Mouse (Mus musculus): ENCODE measurements around the gene Morn1.
A peak's percentile ranks its signal among the peaks of the same experiment; 100 is the strongest.

Morn1 gene

DNA sequence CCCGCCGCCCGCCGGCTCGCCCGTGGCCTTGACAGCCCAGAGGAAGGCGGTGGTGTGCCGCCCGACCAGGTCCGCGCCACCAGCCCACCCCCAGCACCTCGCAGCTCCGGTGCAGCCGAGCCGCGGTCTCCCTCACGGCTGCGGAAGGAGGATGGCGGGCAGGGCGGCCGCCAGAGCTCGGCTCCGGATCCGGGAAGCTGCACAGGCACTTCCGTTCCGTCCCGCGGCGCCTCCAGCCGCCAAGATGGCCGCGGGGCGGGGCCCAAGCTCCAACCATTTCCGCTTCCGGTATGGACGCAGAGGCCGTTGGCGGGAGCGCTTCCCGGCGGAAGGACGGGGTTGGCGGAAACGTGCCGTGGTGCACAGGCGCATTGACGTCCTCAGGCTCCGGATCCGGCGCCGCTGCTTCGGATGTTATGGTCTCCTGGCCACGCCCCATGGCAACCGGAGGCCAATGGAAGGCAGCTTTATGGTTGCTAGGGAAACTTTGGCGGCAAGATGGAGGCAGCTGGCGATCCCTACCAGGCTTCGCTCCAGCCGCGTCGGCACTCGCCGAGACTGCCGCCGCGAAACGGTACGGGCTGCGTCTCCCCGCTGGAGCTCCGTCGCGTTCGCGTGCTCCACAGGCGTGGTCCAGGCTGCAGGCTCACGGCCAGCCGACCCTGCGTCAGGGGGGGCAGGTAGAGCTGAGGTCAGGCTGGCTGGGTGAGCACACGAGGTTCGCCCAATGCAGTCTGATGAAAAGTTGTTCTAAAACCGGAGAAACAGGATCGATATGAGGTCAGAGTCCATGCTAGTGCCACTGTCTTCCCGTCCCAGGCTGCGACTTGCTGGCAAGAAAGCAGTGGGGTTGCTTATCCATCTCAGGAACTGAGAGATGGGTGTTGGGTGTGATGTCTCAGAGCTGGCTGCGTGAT is at the start of gene Morn1, which contains the start of gene Rer1:
TSS of gene Morn1 (plus strand) at position 470 of the 917 bp plus-strand sequence.
TSS of gene Rer1 (minus strand) at position 275 of the 917 bp plus-strand sequence.
- DNase-seq (ENCODE audit: low spot score in 2 of 2) = peak; percentile 100

DNA sequence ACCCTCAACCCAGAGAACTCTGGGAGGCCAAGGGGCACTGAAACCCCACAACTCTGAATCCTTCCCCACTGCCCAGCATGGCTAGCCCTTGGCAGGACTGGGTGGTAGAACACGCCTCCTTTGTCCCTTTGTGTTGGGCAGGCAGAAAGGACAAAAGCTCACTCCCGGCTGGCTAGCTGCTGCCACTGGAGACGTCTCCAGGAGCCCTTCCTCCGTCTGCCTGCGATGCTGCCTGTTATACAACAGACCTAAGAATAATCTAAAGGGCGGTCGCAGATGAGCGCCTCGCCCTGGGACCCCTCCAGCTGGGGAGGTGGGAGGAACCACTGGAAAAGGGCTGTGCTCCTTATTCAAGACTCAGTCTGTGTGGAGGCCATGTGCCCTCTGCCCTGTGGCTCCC is 46.2 kb upstream of the Morn1 start:
- DNase-seq (ENCODE audit: low spot score in 2 of 2) = peak; percentile 61

DNA sequence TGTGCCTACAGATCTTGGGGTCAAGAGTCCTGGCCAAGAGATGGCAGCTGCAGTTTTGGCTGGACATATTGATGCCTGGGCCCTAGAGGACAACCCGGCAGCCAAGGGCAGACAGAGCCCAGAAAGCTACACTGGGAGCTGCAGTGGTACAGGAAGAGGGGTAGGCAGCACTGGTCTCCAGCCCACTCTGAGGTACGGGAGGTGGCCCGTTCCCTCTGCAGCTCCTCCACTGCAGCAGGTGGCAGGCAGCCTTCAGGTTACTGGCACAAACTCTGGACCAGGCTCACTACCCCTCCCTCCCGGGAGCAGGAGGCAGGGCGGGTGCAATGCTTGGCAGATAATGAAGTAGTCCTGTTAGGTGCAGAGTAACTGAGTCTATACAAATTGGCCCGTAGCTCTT is 45.7 kb upstream of the Morn1 start:
- DNase-seq (ENCODE audit: low spot score in 2 of 2) = peak in 1 of 2 experiments; percentile 46

DNA sequence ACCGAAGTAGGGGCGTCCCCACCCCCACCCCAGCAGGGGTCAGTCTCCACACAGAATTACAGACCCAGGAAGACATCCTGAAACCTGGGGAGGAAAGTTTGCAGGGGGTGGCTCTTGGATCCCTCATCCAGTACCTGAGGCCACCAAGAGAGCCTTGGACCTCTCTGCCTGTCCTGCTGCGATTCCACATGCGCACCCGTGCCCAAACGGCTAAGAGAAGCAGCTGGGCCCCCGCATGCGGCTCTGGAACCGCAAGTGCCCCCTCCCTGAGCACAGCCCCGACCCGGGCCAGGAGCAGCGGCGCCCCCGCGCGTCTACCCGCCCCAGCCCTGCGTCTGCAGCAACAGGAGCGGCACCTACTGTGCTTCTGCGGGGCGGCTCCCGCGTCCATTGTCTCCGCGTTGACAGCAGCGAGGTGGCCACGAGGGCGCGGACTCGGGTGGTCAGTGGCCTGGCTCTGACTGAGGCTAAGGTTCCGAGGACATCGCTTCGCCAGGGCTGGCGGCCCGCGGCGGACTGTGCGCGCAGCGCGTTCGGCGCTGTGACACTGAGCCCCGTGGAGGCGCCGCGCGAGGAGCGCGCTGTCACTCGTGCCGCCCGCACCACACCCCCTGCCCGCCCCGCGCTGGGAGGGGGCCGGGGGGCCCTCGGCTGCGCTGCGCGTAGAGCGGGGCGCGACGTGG is 43.6 kb upstream of the Morn1 start:
- peak; percentile 53 to 62 for DNase-seq (ENCODE audit: low spot score in 2 of 2)

DNA sequence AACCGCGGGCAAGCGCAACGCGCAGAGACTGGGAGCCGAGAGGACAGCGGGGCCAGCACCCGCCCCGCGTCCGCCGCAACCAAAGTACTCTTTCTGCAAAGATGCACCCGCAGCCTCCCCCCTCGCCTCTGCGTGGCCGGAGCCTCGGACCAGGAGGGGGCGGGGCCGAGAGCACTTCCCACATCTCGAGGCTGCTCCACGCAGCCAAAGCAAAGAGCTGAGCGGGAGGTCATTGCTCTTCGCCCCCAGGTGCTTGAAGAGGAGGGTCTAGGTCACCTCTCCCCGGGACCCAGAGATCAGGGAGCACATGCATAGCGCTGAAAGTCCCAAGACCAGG is 43.1 kb upstream of the Morn1 start:
- no peak for DNase-seq (ENCODE audit: low spot score in 2 of 2)

DNA sequence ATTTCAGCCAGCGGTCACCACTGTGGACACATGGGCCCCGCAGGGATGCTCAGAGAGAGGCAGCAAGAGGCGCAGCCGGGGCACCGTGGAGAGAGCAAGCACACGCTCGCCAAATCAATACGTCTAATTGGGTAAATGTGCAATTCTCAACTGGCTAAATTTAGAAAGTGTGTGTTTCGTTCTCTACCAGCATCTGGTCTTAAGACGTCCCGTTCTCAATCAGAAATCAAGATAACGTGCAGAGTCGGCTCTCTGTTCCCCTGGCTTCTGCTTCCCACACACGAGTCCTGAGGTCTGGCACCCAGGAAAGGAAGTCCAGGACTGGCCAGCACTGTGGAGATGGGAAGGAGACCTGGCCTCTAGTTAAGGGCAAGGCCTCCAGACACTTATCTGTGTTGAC is 39.7 kb upstream of the Morn1 start:
- DNase-seq (ENCODE audit: low spot score in 2 of 2) = no peak

DNA sequence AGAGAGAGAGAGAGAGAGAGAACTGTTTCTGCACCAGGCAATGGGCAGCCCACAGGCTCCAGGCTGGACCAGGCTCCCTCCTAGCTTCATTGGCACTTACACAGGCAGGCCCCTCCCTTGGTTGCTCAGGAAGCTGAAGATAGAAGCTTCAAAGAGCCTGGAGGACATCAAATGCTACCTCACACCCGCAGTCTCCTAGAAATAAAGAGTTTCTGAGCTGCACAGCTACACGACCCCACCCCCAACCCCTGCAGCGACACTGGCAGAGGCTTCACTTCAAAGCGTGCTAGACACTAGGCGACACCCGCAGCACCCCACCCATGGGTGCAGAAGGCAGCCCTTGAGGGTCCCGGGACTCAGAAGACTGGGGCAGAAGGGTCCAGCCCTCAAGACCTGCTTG is 36.3 kb upstream of the Morn1 start:
- no peak for DNase-seq (ENCODE audit: low spot score in 2 of 2)

DNA sequence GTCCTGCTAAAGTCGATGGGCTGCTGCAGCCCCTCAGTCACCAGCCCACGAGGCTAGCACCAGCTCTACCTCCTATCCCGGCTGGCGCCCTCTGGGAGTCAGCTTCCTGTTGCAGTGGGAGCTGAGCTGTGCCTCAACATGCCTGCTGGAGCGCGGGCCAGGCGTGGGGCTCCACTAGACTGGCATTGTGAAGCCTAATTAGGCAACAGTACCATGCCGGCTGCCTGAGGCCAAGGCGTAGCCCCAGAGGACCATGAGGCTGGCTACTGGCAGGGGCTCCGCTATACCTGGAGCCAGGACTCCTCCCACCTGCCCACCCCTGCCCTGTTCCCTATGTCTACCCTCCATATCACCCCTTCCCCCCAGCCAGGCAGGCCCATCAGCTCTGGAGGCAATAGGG is 29.7 kb upstream of the Morn1 start, which contains the start of gene Plch2:
TSS of gene Plch2 (minus strand) at position 61 of the 400 bp plus-strand sequence.
- DNase-seq (ENCODE audit: low spot score in 2 of 2) = no peak

DNA sequence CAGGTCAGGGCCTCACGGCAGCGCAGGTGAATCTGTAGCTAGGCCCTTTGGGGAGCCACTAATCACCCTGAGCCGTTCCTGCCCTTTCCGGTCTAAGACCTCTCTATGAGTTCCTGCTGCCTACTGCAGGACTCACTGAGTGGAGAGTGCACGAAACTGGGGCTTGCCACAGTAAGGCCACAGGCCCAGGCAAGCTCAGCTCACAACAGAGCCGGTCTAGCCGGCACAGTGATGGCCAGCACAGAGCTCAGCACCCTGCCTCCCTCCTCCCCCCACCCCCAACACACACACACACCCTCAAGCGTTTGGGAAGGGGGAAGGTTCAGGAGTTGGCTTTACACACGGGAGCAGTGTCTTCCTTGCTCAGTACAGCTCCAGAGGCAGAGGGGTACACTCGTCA is 28.1 kb upstream of the Morn1 start:
- no peak for DNase-seq (ENCODE audit: low spot score in 2 of 2)

DNA sequence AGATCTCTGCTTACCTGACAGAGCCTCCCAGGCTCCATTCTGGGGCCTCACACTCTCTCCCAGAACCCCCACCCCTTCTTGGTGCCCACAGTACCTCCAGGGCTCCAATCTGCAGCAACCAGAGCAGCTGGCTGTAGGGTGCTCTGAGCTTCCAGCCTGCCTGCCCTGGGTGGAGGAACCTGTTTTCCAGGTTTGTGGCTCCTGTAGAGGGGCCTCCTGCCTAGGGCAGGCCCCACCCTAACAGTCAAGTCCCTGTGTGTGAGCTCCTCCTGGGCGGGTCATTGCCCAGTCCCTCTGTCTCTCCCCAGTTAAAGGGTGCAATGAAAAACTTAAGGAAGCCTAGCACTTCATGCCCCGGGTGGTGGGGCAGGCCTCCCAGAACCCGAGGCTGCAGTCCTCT is 22.5 kb upstream of the Morn1 start:
- no peak for DNase-seq (ENCODE audit: low spot score in 2 of 2)

DNA sequence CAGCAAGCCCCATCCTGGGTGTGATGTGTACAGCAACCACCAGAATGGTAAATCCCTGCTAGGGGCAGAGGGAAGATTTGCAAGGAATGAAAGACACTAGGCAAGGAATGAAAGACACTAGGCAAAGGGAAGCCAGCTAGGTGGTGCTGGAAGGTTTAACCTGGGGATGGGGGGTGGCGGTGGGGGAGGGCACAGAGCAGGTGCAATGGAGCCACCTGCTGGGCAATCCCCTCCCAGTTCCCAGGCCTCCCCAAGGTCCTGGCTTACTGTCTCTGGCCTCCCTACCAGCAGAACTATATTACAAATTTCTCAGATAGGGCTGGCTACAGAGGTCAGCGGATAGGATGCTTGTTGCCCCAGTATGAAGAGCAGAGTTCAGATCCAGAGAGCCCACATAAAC is 21.9 kb upstream of the Morn1 start:
- no peak for DNase-seq (ENCODE audit: low spot score in 2 of 2)

DNA sequence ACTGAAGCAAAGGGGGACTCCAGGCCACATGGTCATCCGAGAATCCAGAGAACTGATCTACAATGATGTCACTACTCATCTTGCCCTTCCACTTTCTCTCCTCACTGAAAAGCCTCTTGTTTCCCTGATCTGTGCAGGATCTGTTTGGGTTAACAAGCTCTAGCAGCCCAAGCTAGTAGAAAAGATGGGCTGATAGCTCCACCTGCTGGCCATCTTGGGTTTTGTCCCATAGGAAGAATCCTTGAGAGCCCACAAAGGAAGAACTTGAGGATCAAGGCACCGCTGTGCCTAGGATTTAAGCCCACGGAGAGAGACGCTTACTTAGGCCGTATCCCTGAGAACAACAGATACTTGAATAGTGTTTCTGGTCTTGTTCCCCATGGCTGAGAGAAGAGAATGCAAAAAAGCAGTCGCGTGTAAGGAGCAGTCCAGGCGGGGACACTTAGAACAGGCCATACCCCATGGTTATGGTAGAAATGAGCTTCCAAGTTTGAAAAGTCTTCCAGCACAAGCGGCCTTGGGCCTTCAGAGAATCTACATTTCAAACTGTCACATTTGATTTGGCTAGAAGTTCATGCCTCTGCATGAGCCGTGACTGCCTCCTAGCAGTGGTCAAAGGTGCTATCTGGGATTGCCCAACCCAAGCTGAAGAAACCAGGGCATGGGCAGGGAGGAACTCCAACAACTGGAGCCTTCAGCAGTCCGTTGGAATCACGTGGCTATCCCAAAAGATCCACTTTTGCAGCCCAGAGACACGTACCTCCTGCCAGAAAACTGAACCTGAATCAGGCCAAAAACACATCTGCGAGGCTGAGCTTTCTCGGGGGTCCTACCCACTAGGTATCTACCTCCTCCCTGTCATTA is 20.2 kb upstream of the Morn1 start:
- DNase-seq (ENCODE audit: low spot score in 2 of 2) = peak; percentile 96 to 97

DNA sequence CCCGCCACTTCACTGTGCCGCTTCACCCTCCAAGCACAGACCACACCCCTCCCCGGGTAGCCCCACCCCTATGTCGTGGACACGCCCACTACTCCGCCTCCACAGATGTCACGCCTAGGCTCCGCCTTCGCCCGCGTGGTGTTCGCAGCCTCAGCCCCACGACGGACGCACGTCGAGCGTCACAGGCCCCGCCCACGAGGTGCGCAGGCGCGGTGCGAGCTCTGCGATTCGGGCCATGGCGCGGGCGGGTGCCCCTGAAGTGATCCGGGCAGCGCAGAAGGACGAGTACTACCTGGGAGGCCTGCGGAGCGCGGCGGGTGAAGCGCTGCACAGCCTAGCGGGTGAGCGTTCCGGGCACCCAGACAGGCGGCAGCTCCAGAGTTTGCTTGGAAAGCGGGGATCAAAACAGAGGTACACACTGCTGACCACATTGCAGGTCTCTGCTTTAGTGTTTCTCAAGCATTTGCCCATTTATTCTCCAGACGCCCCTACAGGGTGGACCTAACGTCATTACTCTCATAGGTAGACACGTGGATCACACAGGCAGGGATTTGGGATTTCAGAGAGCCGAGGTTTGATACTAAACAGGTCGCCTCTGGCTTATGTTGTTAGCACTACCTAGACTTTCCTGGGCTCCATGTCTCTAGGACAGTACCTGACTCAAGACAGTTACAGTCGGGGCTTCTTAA is 19.4 kb upstream of the Morn1 start, which contains the start of gene Pex10:
TSS of gene Pex10 (plus strand) at position 183 of the 689 bp plus-strand sequence.
- peak; percentile 96 to 97 for DNase-seq (ENCODE audit: low spot score in 2 of 2)

DNA sequence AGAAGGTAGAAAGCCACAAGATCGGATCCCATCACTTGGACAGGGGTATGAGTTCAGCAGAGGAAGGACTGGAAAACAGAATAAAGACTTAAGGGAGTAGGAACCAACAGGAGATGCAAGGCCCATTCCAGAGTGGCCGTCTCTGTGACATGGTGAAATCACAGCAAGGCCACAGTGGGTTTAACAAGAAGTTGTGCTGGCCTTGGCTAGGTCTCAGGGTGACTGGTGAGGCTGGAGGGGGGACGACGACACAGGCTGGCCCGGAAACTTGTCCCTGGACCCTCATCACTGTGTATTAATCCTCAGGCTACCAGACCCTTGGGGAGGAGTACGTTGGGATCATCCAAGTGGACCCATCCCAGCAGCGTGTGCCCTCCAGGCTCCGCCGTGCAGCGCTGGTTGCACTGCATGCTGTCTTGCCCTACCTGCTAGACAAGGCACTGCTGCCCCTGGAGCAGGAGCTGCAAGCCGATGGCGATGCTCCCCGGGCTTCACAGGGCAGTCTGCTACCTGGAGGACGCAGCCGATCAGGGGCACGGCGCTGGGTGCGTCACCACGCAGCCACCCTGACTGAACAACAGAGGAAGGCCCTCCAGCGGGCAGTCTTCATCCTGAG is 17.9 kb upstream of the Morn1 start:
- DNase-seq (ENCODE audit: low spot score in 2 of 2) = no peak

DNA sequence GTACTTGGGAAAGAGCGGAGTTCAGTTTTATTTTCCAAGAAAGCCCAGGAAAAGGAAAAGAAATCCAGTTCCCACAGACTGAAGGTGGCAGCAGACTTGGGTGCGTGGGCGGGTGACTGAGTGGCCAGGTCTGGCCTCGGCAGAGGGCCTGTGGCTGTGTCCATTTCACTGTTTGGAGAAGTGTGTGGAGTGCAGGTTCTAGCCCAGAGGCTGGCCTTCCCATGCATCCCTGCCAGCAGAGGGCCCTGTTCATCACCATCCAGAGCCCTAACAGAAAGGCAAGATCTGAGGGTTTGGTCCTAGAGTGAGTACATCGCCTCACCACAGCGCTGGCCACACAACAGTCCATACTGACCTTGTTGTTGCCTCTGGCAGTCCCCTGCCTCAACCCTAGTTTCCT is 17.2 kb upstream of the Morn1 start:
- DNase-seq (ENCODE audit: low spot score in 2 of 2) = peak; percentile 43 to 49

DNA sequence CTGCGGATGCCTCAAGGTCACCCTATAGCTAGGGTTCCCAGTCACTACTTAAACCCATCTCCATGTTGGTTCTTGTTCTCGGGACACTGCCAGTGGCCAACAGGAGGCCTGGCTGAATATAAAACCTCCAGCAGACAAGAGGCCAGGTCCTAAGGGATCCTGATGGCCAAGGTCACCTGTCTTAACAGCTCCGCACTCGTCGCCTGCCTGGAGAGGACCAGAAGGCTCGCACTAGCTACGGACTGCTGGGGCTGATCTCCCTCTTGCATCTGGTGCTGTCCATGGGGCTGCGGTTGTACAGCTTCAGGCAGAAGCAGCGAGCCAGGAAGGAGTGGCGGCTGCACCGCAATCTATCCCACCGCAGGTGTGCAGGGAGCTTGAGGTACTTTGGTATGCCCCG is 16.2 kb upstream of the Morn1 start:
- no peak for DNase-seq (ENCODE audit: low spot score in 2 of 2)

DNA sequence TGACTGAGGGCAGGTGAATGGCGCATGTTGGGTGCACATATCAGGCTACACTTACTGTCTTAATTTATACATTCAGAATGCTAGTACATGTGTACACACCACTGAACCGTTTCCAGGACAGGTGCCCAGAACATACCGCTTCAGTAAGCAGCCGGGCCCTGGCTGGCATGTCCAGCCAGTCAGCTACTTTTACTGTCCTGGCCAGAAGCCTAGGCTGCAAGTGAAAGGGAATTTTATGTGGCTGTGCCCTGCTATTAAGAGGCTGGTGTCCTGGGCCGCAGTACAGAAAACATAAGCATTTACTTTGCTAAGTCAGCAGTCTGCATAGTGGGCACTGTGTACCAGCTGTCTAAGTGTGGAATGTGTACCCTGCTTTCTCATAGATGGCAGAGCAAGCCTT is 15.5 kb upstream of the Morn1 start:
- DNase-seq (ENCODE audit: low spot score in 2 of 2) = no peak

DNA sequence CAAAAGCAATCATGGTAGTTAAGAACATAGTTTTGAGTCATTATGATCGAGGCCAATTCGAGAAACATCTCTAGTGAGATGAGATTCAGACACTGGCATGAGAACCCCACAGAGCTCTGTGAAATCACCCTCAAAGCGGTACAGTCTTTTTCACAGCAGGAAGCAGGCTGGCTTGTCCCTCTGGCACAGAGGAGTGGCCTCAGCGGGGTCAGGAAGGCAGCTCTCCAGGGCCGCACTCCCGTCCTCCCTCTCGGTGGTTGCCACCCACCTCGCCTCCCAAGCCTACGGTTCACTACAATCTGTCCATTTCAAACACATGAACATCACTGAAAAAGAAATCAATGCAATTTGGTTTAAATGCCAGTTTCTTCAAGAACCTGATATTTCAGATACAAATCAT is 12.0 kb upstream of the Morn1 start:
- DNase-seq (ENCODE audit: low spot score in 2 of 2) = no peak

DNA sequence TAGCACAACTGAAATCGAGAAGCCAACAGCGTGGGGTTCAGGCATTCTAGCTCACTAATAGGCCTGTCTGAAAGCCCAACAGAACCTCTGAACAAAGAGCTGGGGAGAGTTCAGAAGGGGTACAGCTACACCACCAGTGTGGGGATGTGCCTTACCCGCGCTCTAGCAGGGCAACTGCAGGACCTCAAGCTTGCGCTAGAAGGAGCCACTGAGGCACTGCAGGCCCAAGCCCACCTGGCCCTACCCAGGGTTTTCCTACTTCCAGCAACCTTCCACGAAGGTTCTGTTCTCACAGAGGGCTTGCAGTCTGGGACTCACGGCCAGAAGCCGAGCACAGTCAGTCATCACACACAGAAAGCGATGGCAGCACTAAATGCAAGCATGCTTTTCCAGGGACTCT is 11.2 kb upstream of the Morn1 start:
- DNase-seq (ENCODE audit: low spot score in 2 of 2) = no peak

DNA sequence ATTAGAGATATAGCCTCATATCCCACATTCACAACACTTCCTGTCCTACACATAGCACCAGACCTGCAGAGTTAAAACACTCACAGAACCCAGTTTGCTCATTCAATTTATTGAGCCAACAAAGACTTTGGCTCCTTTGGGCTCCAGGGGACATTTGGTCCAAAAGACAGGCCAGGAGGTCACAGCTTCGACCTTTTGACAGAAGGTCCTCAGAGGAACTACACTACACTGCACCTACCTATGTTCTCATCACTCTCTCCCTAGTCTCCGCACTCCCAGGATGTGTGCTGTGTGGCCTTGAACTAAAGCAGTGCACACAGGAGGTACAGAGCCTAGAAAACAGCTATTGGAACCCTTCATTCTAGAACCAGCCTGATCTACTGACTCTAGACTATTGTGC is 10.6 kb upstream of the Morn1 start:
- DNase-seq (ENCODE audit: low spot score in 2 of 2) = no peak

DNA sequence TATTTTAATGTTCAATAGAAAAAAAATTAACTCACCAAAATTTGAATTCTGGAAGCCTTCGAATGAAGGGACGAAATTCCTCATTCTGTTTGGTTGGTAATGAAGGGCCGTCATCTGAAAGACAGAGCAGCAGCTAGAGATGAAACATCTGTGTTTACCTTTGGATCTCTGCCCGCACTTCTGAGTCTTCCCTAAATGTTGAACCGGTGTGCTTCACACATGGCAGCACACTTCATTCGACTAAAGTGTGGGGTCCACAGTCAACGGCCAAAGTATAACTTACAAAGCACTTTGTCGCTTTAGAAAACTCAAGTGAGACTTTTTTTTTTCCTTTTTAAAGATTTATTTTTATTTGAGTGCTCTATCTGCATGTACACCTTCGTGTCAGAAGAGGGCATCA is 9.7 kb upstream of the Morn1 start:
- DNase-seq (ENCODE audit: low spot score in 2 of 2) = no peak

Data from right cerebral cortex, adult 2 months (tissue).